23 mouse cellular contexts compared by ENCODE assay signal in the genomic region with DNA sequence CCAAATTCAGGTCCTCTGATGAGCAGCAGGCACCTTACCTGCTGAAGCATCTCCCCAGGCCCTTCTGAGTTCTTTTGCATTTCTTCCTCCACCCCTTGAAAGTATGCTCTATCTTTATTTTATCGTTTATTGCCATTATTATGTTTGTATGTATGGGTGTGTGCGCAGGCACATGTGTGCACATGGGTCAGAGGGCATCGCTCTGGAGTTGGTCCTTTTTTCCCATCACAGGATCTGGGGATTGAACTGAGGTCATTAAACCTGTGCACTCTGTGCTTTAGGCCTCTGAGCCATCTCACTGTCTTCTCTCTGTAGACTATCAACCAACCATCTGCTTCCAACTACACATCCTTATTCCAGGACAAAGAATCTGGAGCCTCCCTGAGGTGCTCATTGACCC. TPM values are rescaled to one million over a fixed set of nuclear protein-coding genes. Genes with fewer than 3 reads are reported as not detected.
DNase-seq lines count a peak whose midpoint lies in the region; ATAC-seq and TF ChIP-seq lines count a peak whose summit lies in the region.
"Had no signal": no experiment of that assay in that cellular context is flagged by ENCODE, and none has a peak within 500 bp of the region (broad histone marks: within the 10 kb centered on the region; RNA-seq: fewer than 3 reads in every experiment).

No protein-coding gene starts in this region.

- TF ChIP-seq POLR2A in small intestine, adult 2 months (IDR thresholded peaks at IDR 0.05; ENCODE audit: low read depth, low read length): no peak

- TF ChIP-seq CTCF in midbrain, postnatal 0 days (IDR thresholded peaks at IDR 0.05): no peak
- TF ChIP-seq CTCF in intestine, postnatal 0 days (IDR thresholded peaks at IDR 0.05; ENCODE audit: low read depth): no peak
- no peak for TF ChIP-seq CTCF in small intestine, adult 2 months (IDR thresholded peaks at IDR 0.05; ENCODE audit: extremely low read depth, insufficient read length, insufficient replicate concordance, low read depth, low read length)

- 90% methylated on average over 3 of the region's 3 CpGs for WGBS in midbrain, embryonic 11.5 days
- 93% methylated on average over 3 of the region's 3 CpGs for WGBS in midbrain, postnatal 0 days
- WGBS in intestine, postnatal 0 days: 43% methylated on average over 3 of the region's 3 CpGs
- 34% methylated on average over 3 of the region's 3 CpGs for WGBS in small intestine, adult 2 months

- no peak overlapping the region for H3K27ac ChIP-seq in midbrain, embryonic 11.5 days (ENCODE audit: low read depth, low read length)
- H3K27ac ChIP-seq in midbrain, postnatal 0 days (ENCODE audit: low read depth, low read length): no peak overlapping the region
- 0 out of 2 replicates have a peak overlapping the region, but pooled peaks have one; percentile 46 for H3K27ac ChIP-seq in intestine, postnatal 0 days (ENCODE audit: low read depth, low read length)
- peak overlapping the region; percentile 99 for H3K27ac ChIP-seq in small intestine, adult 2 months (ENCODE audit: insufficient read depth, low read depth, low read length)
- H3K27ac ChIP-seq: embryonic facial prominence, embryonic 10.5 days; embryonic facial prominence, embryonic 12.5 days; forebrain, embryonic 13.5 days; forebrain, embryonic 15.5 days had no signal

- no peaks in the 10 kb centered on the region for H3K9me3 ChIP-seq in midbrain, embryonic 11.5 days (ENCODE audit: control insufficient read depth, low read length)
- H3K9me3 ChIP-seq in midbrain, postnatal 0 days (ENCODE audit: low read length): no peaks in the 10 kb centered on the region
- H3K9me3 ChIP-seq in intestine, postnatal 0 days (ENCODE audit: control insufficient read depth): no peaks in the 10 kb centered on the region
- H3K9me3 ChIP-seq: embryonic facial prominence, embryonic 10.5 days; embryonic facial prominence, embryonic 12.5 days; forebrain, embryonic 13.5 days; forebrain, embryonic 15.5 days; G1E had no signal

- H3K4me2 ChIP-seq in midbrain, embryonic 11.5 days: no peak overlapping the region
- H3K4me2 ChIP-seq in midbrain, postnatal 0 days (ENCODE audit: low read depth, low read length, poor library complexity, severe bottlenecking): no peak overlapping the region
- H3K4me2 ChIP-seq in intestine, postnatal 0 days (replicated peaks; ENCODE audit: low read depth): no peak overlapping the region
- H3K4me2 ChIP-seq: embryonic facial prominence, embryonic 12.5 days; forebrain, embryonic 13.5 days; forebrain, embryonic 15.5 days had no signal

- no peak for ATAC-seq in midbrain, embryonic 11.5 days (ENCODE audit: low FRiP score)
- no peak for ATAC-seq in midbrain, postnatal 0 days (ENCODE audit: low FRiP score)
- peak; percentile 77 for ATAC-seq in intestine, postnatal 0 days
- ATAC-seq: CD4-positive, CD25-positive, alpha-beta regulatory T cell, adult 4 months; forebrain, embryonic 13.5 days; forebrain, embryonic 15.5 days; forebrain, postnatal 0 days; Patski had no signal

- H3K27me3 ChIP-seq in midbrain, embryonic 11.5 days (ENCODE audit: control insufficient read depth, insufficient read depth, low read length): no peaks in the 10 kb centered on the region
- H3K27me3 ChIP-seq in midbrain, postnatal 0 days (ENCODE audit: insufficient read depth, low read length): no peaks in the 10 kb centered on the region
- H3K27me3 ChIP-seq in intestine, postnatal 0 days (replicated peaks; ENCODE audit: control insufficient read depth, insufficient read depth, low read length): no peaks in the 10 kb centered on the region
- no peaks in the 10 kb centered on the region for H3K27me3 ChIP-seq in small intestine, adult 2 months (ENCODE audit: control insufficient read depth, insufficient read depth, low read length)
- H3K27me3 ChIP-seq: embryonic facial prominence, embryonic 12.5 days; forebrain, embryonic 13.5 days; forebrain, embryonic 15.5 days; Patski had no signal

- H3K4me1 ChIP-seq in midbrain, embryonic 11.5 days (ENCODE audit: control insufficient read depth, insufficient read depth, low read length): no peaks in the 10 kb centered on the region
- H3K4me1 ChIP-seq in midbrain, postnatal 0 days (ENCODE audit: insufficient read depth, low read length): no peaks in the 10 kb centered on the region
- no peaks in the 10 kb centered on the region for H3K4me1 ChIP-seq in intestine, postnatal 0 days (replicated peaks; ENCODE audit: control insufficient read depth, insufficient read depth, low read length)
- H3K4me1 ChIP-seq in small intestine, adult 2 months (ENCODE audit: control insufficient read depth, insufficient read depth, insufficient read length, low read length): peaks cover 25% of the 10 kb centered on the region; the same call in 1 of the 2 replicates
- H3K4me1 ChIP-seq: embryonic facial prominence, embryonic 10.5 days; embryonic facial prominence, embryonic 12.5 days; forebrain, embryonic 13.5 days; forebrain, embryonic 15.5 days had no signal

- H3K4me3 ChIP-seq in midbrain, embryonic 11.5 days (ENCODE audit: low read depth, low read length): no peak overlapping the region
- no peak overlapping the region for H3K4me3 ChIP-seq in midbrain, postnatal 0 days (ENCODE audit: low read depth, low read length)
- no peak overlapping the region for H3K4me3 ChIP-seq in intestine, postnatal 0 days (ENCODE audit: low read depth, low read length)
- H3K4me3 ChIP-seq in small intestine, adult 2 months (ENCODE audit: low read depth, low read length): no peak overlapping the region
- H3K4me3 ChIP-seq: embryonic facial prominence, embryonic 10.5 days; embryonic facial prominence, embryonic 12.5 days; forebrain, embryonic 13.5 days; forebrain, embryonic 15.5 days had no signal

- DNase-seq in midbrain, embryonic 11.5 days (ENCODE audit: low spot score, missing footprints): peak; percentile 2
- no peak for DNase-seq in midbrain, postnatal 0 days (ENCODE audit: low spot score)
- no peak for DNase-seq in yolk sac, embryonic 10.5 days (ENCODE audit: low spot score)
- no peak for DNase-seq in gastrocnemius, postnatal 25 days
- DNase-seq: adrenal gland, adult 2 months; adrenal gland, postnatal 10 days; adrenal gland, postnatal 25 days; B cell, adult 2 months; cerebellum, adult 11-12 months; cerebellum, adult 2 months; cerebellum, adult 9-10 months; cerebellum, postnatal 10 days; cerebellum, postnatal 25 days; forebrain, postnatal 0 days had no signal

- H3K9ac ChIP-seq in midbrain, embryonic 11.5 days (ENCODE audit: low read length): no peak overlapping the region
- no peak overlapping the region for H3K9ac ChIP-seq in midbrain, postnatal 0 days (replicated peaks; ENCODE audit: low read length, poor library complexity, severe bottlenecking)
- H3K9ac ChIP-seq in intestine, postnatal 0 days (ENCODE audit: low read depth, low read length): no peak overlapping the region
- H3K9ac ChIP-seq: embryonic facial prominence, embryonic 12.5 days; forebrain, embryonic 13.5 days; forebrain, embryonic 15.5 days; forebrain, postnatal 0 days had no signal

- H3K36me3 ChIP-seq in midbrain, embryonic 11.5 days (ENCODE audit: control insufficient read depth, insufficient read depth, low read length): no peaks in the 10 kb centered on the region
- H3K36me3 ChIP-seq in midbrain, postnatal 0 days (ENCODE audit: insufficient read depth, low read length): no peaks in the 10 kb centered on the region
- H3K36me3 ChIP-seq in intestine, postnatal 0 days (ENCODE audit: control insufficient read depth, insufficient read depth): no peaks in the 10 kb centered on the region
- no peaks in the 10 kb centered on the region for H3K36me3 ChIP-seq in small intestine, adult 2 months (ENCODE audit: control insufficient read depth, insufficient read depth, low read length)
- H3K36me3 ChIP-seq: embryonic facial prominence, embryonic 10.5 days; embryonic facial prominence, embryonic 12.5 days; forebrain, embryonic 15.5 days; G1E had no signal

RNA-seq across cellular contexts. Expression of gene Nos2, which starts 40.9 kb away (rescaled TPM):
- 0.64 and 0.69 TPM in 2 replicates for polyA plus RNA-seq in midbrain, embryonic 11.5 days (2014; fragmentation: Nextera tagmentation; extraction: Ambion mirVana)
- 0.22 and 1.3 TPM in 2 replicates for total RNA-seq in midbrain, postnatal 0 days (2014; rRNA removed)
- 0.38 TPM in 2 replicates for polyA plus RNA-seq in midbrain, postnatal 0 days (2015; fragmentation: Nextera tagmentation; extraction: Ambion mirVana)
- polyA plus RNA-seq in intestine, postnatal 0 days (2015; fragmentation: Nextera tagmentation; extraction: Ambion mirVana): 0.21 and 0.26 TPM in 2 replicates
- 4.4 and 13.0 TPM in 2 replicates for polyA plus RNA-seq in small intestine, adult 2 months (2012; rRNA removed)
- total RNA-seq in gastrocnemius, postnatal 25 days (2021): 1 to 10 TPM in 1 of 2 experiments, under 1 TPM in 1; 0.82 to 1.7 TPM
- total RNA-seq: G1E had no signal
- polyA plus RNA-seq: CD4-positive, CD25-positive, alpha-beta regulatory T cell, adult 4 months; G1E had no signal

RNA-seq across cellular contexts. Expression of gene Lyrm9, which starts 53.3 kb away (rescaled TPM):
- 15.4 and 15.9 TPM in 2 replicates for polyA plus RNA-seq in midbrain, embryonic 11.5 days (2014; fragmentation: Nextera tagmentation; extraction: Ambion mirVana)
- 24.7 and 30.2 TPM in 2 replicates for total RNA-seq in midbrain, postnatal 0 days (2014; rRNA removed)
- 49.4 and 51.4 TPM in 2 replicates for polyA plus RNA-seq in midbrain, postnatal 0 days (2015; fragmentation: Nextera tagmentation; extraction: Ambion mirVana)
- polyA plus RNA-seq in intestine, postnatal 0 days (2015; fragmentation: Nextera tagmentation; extraction: Ambion mirVana): 15.6 and 20.4 TPM in 2 replicates
- polyA plus RNA-seq in small intestine, adult 2 months (2012; rRNA removed): 11.4 and 14.0 TPM in 2 replicates
- 10 to 100 TPM; 10.8 to 14.5 TPM for total RNA-seq in gastrocnemius, postnatal 25 days (2021)

Comparison
In these comparisons a context has a peak if more than half of its experiments do, and no peak if none do; other contexts are left out.
1. H3K27ac ChIP-seq: peak in intestine, postnatal 0 days (single experiment) and small intestine, adult 2 months (single experiment); none in midbrain, embryonic 11.5 days (single experiment) and midbrain, postnatal 0 days (single experiment).